Mouse (Mus musculus): ENCODE data around the gene Tspan15. TPM values are rescaled to one million over a fixed set of nuclear protein-coding genes. Genes with fewer than 3 reads are reported as not detected.
A peak's percentile ranks its signal among the peaks of the same experiment; 100 is the strongest.

The Tspan15 gene
- polyA plus RNA-seq, 1 experiment from 2014 or later, result 57.6 TPM

DNA sequence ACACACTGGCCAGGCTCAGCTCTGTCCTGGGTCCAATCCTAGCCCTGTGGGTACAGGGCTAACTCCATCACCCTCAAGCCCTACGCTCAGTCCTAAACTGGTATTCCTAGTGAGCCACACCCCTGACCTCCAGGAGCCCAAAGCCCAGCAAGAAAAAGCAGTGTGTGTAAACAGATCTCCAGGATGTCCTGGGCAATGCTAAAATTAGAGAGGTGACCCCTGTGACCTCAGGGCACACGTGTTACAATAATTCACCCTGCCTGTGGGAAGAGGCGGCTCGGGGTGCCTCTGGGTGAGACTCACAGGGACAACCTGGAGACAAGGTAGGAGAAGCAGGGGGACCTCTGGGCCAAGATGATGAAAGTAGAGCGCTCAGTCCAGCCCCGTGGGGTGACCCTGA lies 6.8 kb downstream of the Tspan15 start:
- Histone ChIP-seq H3K4me3 (replicated peaks) (no peak overlapping the region), H3K9ac (no peak overlapping the region), H3K4me1 (peaks cover 17% of the 10 kb centered on the region; the same call in 1 of the 2 replicates), H3K4me2 (no peak overlapping the region), H3K9me3 (no peaks in the 10 kb centered on the region), H3K27me3 (replicated peaks) (no peaks in the 10 kb centered on the region), H3K36me3 (no peaks in the 10 kb centered on the region), H3K27ac (peak overlapping the region; percentile 87)
- no peak for ATAC-seq (ENCODE audit: insufficient read depth, low FRiP score, low read depth)
- WGBS, result 52% methylated on average over 6 of the region's 6 CpGs

DNA sequence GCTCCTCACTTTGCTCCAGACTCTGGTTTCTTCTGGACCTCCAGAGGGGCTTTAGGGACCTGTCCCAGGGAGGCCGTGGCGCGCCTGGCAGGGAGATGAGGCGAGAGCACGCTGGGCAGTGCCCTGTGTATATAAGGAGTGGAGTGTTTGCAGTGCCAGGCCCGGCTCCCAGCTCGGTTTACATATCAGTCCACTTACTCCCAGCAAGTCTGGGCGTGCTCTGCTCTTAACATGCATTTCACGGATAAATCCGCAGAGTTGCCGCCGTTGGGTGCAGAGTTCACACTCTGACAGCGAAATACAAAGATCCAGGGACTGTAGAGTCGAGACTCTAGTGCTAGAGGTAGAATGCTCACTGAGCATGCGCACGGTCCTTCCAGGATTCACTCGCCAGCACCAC lies 8.3 kb downstream of the Tspan15 start:
- Histone ChIP-seq H3K9me3 (no peaks in the 10 kb centered on the region), H3K27me3 (replicated peaks) (no peaks in the 10 kb centered on the region), H3K9ac (no peak overlapping the region), H3K27ac (peak overlapping the region; percentile 87), H3K4me2 (0 out of 2 replicates have a peak overlapping the region, but pooled peaks have one; percentile 9), H3K36me3 (no peaks in the 10 kb centered on the region), H3K4me3 (replicated peaks) (no peak overlapping the region), H3K4me1 (peaks cover 16% of the 10 kb centered on the region; the same call in 1 of the 2 replicates)
- WGBS, result 66% methylated on average over 17 of the region's 17 CpGs
- peak; percentile 69 for ATAC-seq (ENCODE audit: insufficient read depth, low FRiP score, low read depth)

DNA sequence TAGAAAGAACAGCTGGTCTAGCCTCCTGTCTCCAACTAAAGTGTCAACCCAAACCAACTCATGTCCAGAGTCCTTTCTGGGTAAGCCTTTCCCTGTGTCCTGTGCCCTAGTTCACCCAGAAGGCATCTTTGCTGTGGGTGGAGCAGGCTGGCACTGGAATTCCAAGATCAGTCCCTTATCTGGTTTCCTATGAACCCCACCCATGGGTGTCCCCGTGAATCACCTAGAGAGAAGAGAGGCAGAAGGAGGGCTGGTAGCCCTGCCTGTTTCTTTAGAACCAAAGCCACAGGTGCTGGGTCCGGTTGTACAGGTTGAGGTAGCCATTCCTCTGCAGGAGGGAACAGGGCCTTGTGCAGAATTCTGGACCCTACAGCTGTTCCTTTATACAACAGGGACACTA lies 9.4 kb downstream of the Tspan15 start:
- Histone ChIP-seq H3K9ac (no peak overlapping the region), H3K36me3 (no peaks in the 10 kb centered on the region), H3K4me1 (peaks cover 26% of the 10 kb centered on the region), H3K27me3 (replicated peaks) (no peaks in the 10 kb centered on the region), H3K9me3 (no peaks in the 10 kb centered on the region), H3K27ac (peak overlapping the region; percentile 87), H3K4me3 (replicated peaks) (no peak overlapping the region), H3K4me2 (0 out of 2 replicates have a peak overlapping the region, but pooled peaks have one; percentile 3)
- ATAC-seq (ENCODE audit: insufficient read depth, low FRiP score, low read depth), result peak; percentile 24; the same call in 1 of the 2 replicates
- 59% methylated on average over 2 of the region's 2 CpGs for WGBS

DNA sequence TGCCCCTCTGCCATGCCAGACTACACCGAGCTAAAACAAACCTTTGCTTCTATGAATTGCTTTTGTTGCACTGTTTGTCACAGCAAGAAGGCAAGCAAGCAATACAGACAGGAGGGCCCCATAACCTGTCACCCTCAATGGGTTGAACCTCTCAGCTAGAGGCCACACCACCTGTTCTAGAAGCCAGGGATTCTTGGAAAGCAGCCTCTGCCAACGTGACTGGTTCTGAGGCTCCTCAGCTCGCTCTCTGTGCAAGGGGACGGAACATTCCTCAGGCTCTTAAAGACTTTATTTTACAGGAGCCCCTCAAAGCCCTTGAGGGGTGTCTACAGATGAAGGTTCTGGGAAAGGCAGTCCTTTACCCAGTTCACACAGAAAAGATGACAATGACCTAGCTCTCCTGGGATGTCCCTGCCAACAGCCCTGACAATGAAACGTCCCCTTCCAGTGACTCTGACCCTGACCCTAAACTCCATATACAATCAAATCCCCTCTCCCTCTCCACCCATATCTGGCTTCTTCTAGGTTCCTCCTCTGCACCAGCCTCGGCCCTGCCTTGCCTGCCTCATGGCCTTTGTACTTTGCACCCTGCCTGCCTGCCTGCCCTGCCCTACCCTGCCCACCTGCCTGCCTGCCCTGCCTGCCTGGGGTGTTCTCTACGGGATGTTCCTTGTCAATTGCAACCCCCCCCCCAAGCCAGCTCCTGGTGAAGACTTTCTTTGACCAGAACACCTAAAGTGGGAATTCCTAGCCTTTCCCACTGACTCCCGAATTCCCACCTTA lies 10.1 kb downstream of the Tspan15 start:
- peak; percentile 73 for ATAC-seq (ENCODE audit: insufficient read depth, low FRiP score, low read depth)
- no peaks in the 10 kb centered on the region for H3K9me3 ChIP-seq

DNA sequence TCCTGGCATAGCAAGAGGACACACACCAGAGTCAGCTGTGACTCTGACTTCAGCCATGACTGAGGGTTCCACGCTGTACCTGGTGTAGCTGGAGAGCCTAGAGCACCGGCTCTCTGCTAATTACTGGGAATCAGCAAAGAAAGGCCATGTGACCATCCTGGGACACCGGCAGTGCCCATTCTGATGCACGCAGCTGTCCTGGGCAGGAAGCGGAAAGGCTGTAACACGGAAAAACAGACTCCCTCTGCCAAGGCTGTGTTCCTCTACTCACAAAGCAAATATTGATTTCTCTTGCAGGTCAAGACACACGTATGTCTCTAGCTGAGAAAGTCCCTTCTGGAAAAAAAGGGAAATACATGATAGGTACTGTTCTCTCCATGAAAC lies 12.3 kb downstream of the Tspan15 start:
- Histone ChIP-seq H3K9me3 (no peaks in the 10 kb centered on the region), H3K27me3 (replicated peaks) (no peaks in the 10 kb centered on the region), H3K4me1 (peaks cover 22% of the 10 kb centered on the region), H3K4me2 (no peak overlapping the region), H3K27ac (peak overlapping the region; percentile 78), H3K36me3 (no peaks in the 10 kb centered on the region), H3K4me3 (replicated peaks) (no peak overlapping the region), H3K9ac (no peak overlapping the region)
- ATAC-seq (ENCODE audit: insufficient read depth, low FRiP score, low read depth), result no peak
- whole genome bisulfite sequencing, result 59% methylated on average over 7 of the region's 7 CpGs

More for the DNA sequence above, 10.1 kb downstream of the Tspan15 start:
- Histone ChIP-seq H3K9ac (no peak overlapping the region), H3K4me1 (peaks cover 29% of the 10 kb centered on the region), H3K36me3 (no peaks in the 10 kb centered on the region), H3K4me2 (0 out of 2 replicates have a peak overlapping the region, but pooled peaks have one; percentile 8), H3K27me3 (replicated peaks) (no peaks in the 10 kb centered on the region), H3K27ac (peak overlapping the region; percentile 87), H3K4me3 (replicated peaks) (no peak overlapping the region)
- 65% methylated on average over 8 of the region's 8 CpGs for WGBS

DNA sequence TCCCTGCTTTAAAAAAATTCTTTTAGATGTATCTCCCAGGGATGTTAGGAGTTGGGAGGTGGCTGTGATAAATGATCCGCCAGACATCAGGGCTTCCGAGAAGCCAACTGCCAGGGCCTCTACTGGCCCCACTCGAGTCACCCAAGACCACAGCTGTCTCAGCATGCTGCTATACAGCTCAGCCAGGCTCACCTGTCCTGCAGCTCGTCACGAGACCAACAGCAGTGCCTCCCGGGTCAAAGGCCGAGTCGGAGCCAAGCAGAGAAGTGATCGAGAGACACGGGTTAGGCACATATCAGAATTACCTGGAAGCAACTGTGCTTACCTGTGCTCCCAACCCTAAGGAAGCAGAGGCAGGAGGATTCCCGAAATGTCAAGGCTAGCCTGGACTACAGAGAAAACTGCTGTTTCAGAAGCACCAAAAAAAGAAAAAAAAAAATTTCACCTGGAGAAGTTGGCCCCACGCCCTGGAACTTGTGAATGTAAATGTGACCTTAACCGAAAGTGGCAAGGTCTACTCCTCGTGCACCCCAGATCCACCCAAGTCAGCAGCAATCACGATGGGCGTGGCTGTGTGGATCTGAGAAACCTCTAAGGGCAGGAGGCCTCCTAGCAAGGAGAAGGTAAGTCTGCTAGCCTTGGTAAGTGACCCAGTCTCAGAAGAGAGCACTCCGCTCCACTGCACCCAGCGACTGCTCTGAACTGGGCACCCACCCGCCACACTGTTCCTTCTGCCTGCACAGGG lies 12.8 kb downstream of the Tspan15 start:
- no peak for ATAC-seq (ENCODE audit: insufficient read depth, low FRiP score, low read depth)
- H3K9ac ChIP-seq, result no peak overlapping the region
- no peak overlapping the region for H3K4me3 ChIP-seq (replicated peaks)
- peak overlapping the region; percentile 78 for H3K27ac ChIP-seq
- 80% methylated on average over 19 of the region's 19 CpGs for WGBS
- no peaks in the 10 kb centered on the region for H3K27me3 ChIP-seq (replicated peaks)
- peaks cover 21% of the 10 kb centered on the region for H3K4me1 ChIP-seq
- no peak overlapping the region for H3K4me2 ChIP-seq
- no peaks in the 10 kb centered on the region for H3K9me3 ChIP-seq
- H3K36me3 ChIP-seq, result no peaks in the 10 kb centered on the region

DNA sequence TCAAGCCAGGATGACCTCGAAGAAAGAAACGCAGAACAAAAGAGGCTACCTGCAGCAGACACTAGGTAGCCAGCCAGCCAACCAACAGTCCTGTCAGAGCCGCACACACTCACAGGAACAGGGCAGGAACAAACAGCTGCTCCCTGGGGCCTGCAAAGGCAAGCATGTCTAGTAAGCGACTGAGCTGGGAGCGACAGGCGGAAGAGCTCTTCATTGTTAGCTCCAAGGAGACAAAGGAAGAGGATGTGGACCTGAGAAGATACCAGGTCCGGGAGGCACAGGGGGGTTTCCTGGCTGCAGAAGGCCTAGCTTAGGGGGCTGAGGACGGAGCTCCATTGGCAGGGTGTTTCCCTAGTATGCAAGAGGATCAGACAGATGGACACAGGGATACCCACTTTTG lies 13.9 kb downstream of the Tspan15 start:
- H3K4me1 ChIP-seq, result peaks cover 21% of the 10 kb centered on the region

DNA sequence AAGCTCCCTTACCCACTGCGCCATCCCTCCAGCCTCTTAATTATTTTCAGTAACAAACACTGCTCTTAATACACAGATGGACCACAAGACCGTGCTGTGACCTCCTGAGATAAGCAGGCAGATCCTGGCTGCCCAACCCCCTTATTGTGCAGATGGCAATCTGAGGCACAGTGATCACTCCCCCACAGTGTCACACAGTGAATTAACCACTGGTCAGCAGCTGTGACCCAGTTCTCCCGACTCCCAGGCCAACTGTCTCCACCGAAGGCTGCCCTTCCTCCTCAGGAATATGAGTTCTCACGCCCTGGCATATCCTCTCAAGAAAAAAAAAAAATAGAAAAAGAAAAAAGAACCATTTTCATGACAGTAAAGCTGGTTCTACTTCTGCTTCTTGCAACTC lies 14.5 kb downstream of the Tspan15 start:
- Histone ChIP-seq H3K4me3 (replicated peaks) (no peak overlapping the region), H3K27ac (peak overlapping the region; percentile 78), H3K9me3 (no peaks in the 10 kb centered on the region), H3K27me3 (replicated peaks) (no peaks in the 10 kb centered on the region), H3K4me1 (peaks cover 21% of the 10 kb centered on the region), H3K9ac (no peak overlapping the region), H3K36me3 (no peaks in the 10 kb centered on the region), H3K4me2 (no peak overlapping the region)
- 35% methylated on average over 5 of the region's 5 CpGs for WGBS
- 0 out of 2 replicates have a peak, but pooled peaks have one; percentile 33 for ATAC-seq (ENCODE audit: insufficient read depth, low FRiP score, low read depth)

More for the DNA sequence above, 13.9 kb downstream of the Tspan15 start:
- no peak for ATAC-seq (ENCODE audit: insufficient read depth, low FRiP score, low read depth)
- no peak overlapping the region for H3K9ac ChIP-seq
- peak overlapping the region; percentile 78 for H3K27ac ChIP-seq
- no peak overlapping the region for H3K4me2 ChIP-seq
- no peaks in the 10 kb centered on the region for H3K9me3 ChIP-seq
- H3K36me3 ChIP-seq, result no peaks in the 10 kb centered on the region
- 59% methylated on average over 8 of the region's 8 CpGs for WGBS
- H3K27me3 ChIP-seq (replicated peaks), result no peaks in the 10 kb centered on the region
- no peak overlapping the region for H3K4me3 ChIP-seq (replicated peaks)

DNA sequence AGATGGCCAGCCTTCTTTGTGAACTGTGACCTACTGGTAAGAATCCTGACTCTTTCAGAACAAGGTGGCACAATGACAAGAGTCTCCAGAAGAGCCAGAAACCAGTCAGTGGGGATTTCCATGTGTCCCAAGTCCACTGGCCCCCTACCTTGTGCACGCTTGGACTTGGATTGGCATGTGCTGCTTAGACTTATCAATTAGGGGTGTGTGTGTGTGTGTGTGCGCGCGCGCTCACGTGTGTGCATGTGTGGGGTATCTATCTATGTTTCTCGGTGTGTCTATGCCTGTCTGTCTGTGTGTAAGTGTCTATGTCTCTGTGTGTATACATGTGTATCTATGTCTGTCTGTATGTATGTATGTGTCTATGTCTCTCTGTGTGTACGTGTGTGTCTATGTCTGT lies 15.4 kb downstream of the Tspan15 start:
- WGBS, result 75% methylated on average over 8 of the region's 8 CpGs
- Histone ChIP-seq H3K9ac (no peak overlapping the region), H3K4me3 (replicated peaks) (no peak overlapping the region), H3K36me3 (no peaks in the 10 kb centered on the region), H3K9me3 (no peaks in the 10 kb centered on the region), H3K27me3 (replicated peaks) (no peaks in the 10 kb centered on the region), H3K4me2 (no peak overlapping the region), H3K4me1 (peaks cover 26% of the 10 kb centered on the region), H3K27ac (peak overlapping the region; percentile 18; the same call in 1 of the 2 replicates)
- no peak for ATAC-seq (ENCODE audit: insufficient read depth, low FRiP score, low read depth)

DNA sequence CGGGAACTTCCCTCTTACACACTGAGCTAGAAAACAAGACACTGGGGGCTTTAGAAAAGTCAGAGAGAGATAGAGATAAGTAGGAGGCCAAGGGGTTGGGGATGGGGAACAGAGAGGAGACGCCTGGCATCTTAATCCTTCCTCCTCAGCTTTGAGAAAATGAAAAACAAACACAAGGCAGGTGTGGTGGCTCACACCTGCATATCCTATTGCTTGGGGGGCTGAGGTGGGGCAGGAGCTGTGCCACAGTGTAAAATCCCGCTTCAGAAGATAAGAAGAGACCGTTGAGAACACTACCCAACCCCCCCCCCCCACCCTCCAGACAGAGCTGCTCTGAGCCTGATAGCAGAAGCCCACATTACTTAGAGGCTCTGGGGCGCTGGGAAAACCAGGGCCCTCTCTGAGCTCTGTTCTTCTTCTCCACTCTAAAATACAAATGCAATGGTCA lies 15.9 kb downstream of the Tspan15 start:
- ATAC-seq (ENCODE audit: insufficient read depth, low FRiP score, low read depth), result peak; percentile 47; the same call in 1 of the 2 replicates
- Histone ChIP-seq H3K9ac (no peak overlapping the region), H3K4me3 (replicated peaks) (no peak overlapping the region), H3K4me2 (no peak overlapping the region), H3K27me3 (replicated peaks) (no peaks in the 10 kb centered on the region), H3K27ac (peak overlapping the region; percentile 18; the same call in 1 of the 2 replicates), H3K4me1 (peaks cover 30% of the 10 kb centered on the region), H3K9me3 (no peaks in the 10 kb centered on the region), H3K36me3 (no peaks in the 10 kb centered on the region)
- 37% methylated on average over 5 of the region's 5 CpGs for WGBS

DNA sequence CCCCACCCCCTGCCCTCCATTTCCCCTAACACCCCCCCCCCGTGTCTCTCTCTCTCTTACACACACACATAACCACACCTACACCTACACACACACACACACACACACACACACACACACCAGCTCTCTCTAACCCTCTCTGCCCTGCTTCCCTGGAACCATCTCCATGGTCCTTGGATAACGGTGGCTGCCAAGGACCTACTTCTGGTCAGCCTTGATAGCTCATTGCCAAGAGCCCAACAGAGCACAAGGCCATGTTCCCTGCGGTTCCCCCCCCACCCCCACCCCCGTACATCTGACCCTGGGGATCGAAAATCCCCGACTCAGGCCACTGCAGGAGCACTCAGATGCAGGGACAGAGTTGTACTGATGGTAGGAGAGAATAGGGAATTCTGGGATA lies 19.7 kb downstream of the Tspan15 start:
- Histone ChIP-seq H3K4me1 (peaks cover 25% of the 10 kb centered on the region), H3K4me3 (replicated peaks) (no peak overlapping the region), H3K9ac (no peak overlapping the region), H3K27me3 (replicated peaks) (no peaks in the 10 kb centered on the region), H3K4me2 (no peak overlapping the region), H3K36me3 (no peaks in the 10 kb centered on the region), H3K9me3 (no peaks in the 10 kb centered on the region), H3K27ac (peak overlapping the region; percentile 61; the same call in 1 of the 2 replicates)
- no peak for ATAC-seq (ENCODE audit: insufficient read depth, low FRiP score, low read depth)
- 67% methylated on average over 6 of the region's 6 CpGs for WGBS

Measured in stomach, embryonic 15.5 days (tissue).